Mouse (Mus musculus): ENCODE data around the gene Cpsf4l. TPM values are rescaled to one million over a fixed set of nuclear protein-coding genes. Genes with fewer than 3 reads are reported as not detected.

The Cpsf4l gene
- not detected in 2 replicates for polyA plus RNA-seq (2012; ENCODE audit: low replicate concordance)

DNA sequence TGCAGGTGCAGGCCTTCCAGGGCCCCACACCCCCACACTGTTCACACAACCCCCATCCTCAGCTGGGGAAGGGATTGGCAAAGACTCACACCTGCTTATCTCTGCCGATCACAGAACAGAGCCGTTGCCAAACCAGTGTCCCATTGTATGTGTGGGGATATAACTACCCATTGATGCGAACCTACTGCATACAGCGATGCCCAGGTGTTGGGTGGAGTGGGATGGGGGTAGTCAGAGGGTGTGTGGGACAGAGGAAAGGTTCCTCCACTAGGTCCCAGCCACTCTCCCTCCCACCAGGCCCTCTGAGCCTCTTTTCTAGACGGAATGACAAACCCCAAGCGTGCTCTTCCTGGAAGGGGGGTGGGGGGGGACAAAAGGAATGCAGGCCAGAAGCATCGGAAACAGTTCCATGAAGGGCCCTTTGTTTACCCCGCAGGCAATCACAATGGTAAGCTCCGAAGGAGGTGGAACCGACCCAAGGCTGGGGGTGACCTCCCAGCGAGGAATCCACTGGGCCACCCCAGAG is at the start of gene Cpsf4l:
TSS of gene Cpsf4l (minus strand) at position 287 of the 526 bp plus-strand sequence.

DNA sequence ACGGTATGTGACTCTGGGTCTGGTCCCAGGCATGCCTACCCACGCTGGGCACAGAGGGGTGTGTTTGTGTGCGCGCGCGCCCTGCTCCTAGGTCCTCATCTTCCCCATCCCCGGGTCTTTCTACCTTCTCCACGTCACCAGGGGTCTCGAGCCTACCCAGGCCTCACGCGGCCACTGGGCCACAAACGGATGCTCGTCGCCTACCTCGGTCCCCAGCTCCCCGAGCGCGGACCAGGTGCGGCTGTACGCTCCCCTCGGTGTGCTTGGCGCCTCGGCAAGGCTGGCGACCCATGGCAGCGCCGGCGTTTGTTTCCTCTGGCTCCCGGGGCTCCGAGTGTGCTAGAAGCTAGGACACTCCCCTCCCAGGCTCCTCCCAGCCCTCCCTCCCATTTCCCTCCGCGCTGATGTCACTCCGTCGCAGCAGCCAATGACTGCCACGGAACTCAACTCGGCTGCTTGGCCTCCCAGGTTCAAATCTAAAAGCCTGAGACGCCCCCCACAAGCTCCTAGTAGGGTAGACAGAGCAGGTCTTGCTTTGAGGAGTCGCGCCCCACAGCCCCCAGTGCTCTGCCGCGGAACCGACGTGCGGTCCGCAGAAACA is 41.8 kb upstream of the Cpsf4l start, which contains the start of gene Cdc42ep4:
TSS of gene Cdc42ep4 (minus strand) at position 398 of the 601 bp plus-strand sequence.

DNA sequence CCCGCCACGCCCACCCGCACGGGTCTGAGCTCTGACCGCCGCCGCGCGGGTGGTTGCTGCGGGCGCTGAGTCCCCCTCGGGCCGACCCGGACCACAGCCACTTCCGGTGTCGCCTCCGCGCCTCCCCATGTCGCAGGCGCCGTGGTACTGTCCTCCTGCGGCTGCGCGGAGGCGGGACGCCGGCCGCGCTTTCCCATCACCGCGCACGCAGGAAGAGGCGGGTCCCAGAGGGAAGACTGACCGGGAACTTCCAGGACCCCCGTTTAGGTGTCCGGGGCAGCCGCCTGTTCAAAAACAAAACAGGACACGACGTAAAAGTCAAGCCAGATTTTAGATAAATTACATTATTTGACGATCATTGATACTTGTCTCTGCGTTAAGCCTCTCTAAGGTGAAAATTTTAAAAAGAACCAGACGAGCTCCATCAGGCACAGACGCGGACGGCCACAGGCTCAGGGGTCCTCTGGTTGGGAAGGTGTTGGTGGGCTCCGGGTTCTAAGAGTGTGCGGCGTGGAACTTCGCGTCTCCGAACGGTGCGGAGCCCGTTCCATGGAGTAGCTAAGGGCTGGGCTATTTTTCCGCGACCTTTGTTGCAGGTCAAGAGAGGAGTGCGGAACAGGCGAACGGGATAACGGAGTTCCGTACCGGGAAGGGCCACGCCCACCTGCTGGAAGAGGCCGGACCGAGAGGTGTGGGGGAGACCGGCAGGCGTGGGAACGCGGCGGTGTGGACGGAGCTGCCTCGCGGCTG is 25.7 kb downstream of the Cpsf4l start, which contains the start of the genes Fam104a and D11Wsu47e:
TSS of gene Fam104a (minus strand) at position 199 of the 750 bp plus-strand sequence.
TSS of gene D11Wsu47e (plus strand) at position 456 of the 750 bp plus-strand sequence.

DNA sequence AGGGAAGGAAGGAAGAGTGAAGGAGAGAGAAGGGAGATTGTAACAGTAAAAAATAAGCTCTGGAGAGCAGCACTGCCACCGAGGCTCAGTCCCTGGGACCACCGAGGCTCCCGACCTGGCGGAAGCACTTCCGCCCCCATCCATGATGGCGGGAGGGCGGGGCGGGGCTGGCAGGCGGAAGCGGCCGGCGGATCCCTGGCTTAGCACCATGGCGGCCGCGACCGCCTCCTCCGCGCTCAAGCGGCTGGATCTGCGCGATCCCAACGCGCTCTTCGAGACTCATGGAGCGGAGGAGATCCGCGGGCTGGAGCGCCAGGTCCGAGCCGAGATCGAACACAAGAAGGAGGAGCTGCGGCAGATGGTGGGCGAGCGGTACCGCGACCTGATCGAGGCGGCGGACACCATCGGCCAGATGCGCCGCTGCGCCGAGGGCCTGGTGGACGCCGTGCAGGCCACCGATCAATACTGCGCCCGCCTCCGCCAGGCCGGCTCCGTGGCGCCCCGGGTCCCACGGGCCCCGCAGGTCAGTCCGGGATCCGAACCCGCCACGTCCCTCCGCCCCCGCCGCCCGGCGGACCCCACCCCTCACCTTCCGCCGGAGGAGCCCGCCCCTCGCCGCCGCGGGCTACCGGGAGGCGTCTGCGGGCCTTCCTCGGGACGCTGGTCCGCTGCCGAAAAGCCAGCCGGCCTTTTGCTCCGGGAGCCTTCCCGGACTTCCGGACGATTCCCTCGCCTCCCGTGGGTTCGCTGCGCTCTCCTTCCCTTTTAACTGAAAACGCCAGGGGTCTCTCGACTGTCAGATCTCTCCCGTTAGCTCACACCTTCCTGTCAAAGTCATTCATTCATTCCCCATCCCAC is 60.2 kb downstream of the Cpsf4l start, which contains the start of gene Slc39a11:
TSS of gene Slc39a11 (minus strand) at position 727 of the 858 bp plus-strand sequence.

DNA sequence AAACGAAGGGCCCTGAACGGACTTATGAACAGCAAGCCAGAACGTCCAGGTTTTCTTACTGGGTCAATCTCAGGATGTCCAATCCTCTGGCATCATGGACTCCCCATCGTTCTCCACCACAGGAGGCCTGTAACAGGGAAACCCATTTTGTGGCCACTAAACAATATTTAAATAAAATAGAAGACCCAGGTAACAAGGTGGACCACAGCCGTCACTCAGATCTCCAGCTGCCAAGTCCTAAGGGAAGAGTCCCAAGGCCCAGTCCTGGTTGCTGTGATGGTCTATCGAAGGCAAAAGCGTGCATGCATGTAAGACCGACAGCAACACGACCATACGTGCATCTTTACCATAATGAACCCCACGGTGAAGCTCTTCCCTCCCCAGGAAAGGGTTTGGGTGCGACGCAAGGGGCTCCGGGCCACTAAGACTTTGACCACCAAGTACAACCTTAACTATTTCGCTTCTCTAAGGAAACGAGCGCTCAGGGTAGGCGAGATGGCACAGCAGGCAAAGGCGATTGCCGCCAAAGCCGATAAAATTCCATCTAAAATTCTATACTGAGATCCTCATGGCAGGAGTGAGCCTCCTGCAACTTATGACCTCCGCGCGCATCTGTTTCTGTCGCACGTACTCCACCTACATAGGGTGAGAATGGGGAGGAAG is 61.0 kb downstream of the Cpsf4l start, which contains the start of gene Cog1:
TSS of gene Cog1 (plus strand) at position 480 of the 663 bp plus-strand sequence.

Other genes with a start within 250 kb of the Cpsf4l start
- 0.10 and 0.12 TPM in 2 replicates for gene Sstr2, start 90.7 kb downstream of the Cpsf4l start, polyA plus RNA-seq (2012; ENCODE audit: low replicate concordance)
- 31.3 and 41.5 TPM in 2 replicates for gene Cog1, start 60.8 kb downstream of the Cpsf4l start, polyA plus RNA-seq (2012; ENCODE audit: low replicate concordance)
- gene Slc39a11, start 59.9 kb downstream of the Cpsf4l start, polyA plus RNA-seq (2012; ENCODE audit: low replicate concordance), result 16.1 and 20.0 TPM in 2 replicates
- 52.4 and 104 TPM in 2 replicates for gene Fam104a, start 25.9 kb downstream of the Cpsf4l start, polyA plus RNA-seq (2012; ENCODE audit: low replicate concordance)
- gene D11Wsu47e, start 25.6 kb downstream of the Cpsf4l start, polyA plus RNA-seq (2012; ENCODE audit: low replicate concordance), result 5.3 and 5.5 TPM in 2 replicates
- gene Cdc42ep4, start 41.9 kb upstream of the Cpsf4l start, polyA plus RNA-seq (2012; ENCODE audit: low replicate concordance), result 13.7 and 13.8 TPM in 2 replicates

Measured in hematopoietic multipotent progenitor cell, adult 10-12 weeks (in vitro differentiated cells).